Mouse (Mus musculus) left cerebral cortex, adult 18-20 months (tissue): ENCODE measurements around the gene Klhl29. TPM values are rescaled to one million over a fixed set of nuclear protein-coding genes. Genes with fewer than 3 reads are reported as not detected.
A peak's percentile ranks its signal among the peaks of the same experiment; 100 is the strongest.

Experiments
- DNase-seq, 2 experiments: peaks; one replicate each; pipeline ENCODE4 v3.0.0; 2021 to 2022; ENCODE audit warnings: low spot score in 2 of 2, mixed read lengths in 1 of 2
- total RNA-seq, 2 experiments: library from RNA; stranded (reverse); gene quantifications; 2 replicates each; pipeline ENCODE4 v1.2.3; 2021

The Klhl29 gene
- total RNA-seq, 2 experiments from 2014 or later = 34.2 to 39.1 TPM

- DNase-seq = no peak
Measured at GRCm38 (mm10) chr12:5226676-5227654, 148.5 kb downstream of the Klhl29 start.

- DNase-seq = no peak
Measured at GRCm38 (mm10) chr12:5223595-5223994, 151.9 kb downstream of the Klhl29 start.

- no peak for DNase-seq
Measured at GRCm38 (mm10) chr12:5222439-5223202, 152.9 kb downstream of the Klhl29 start.

GRCm38 (mm10) chr12:5219913-5220575, 155.4 kb downstream of the Klhl29 start:
- DNase-seq = no peak

- DNase-seq = no peak
Measured at GRCm38 (mm10) chr12:5215836-5216747, 159.4 kb downstream of the Klhl29 start.

- DNase-seq = no peak
Measured at GRCm38 (mm10) chr12:5214266-5214665, 161.2 kb downstream of the Klhl29 start.

- peak; percentile 53 to 66 for DNase-seq
Measured at GRCm38 (mm10) chr12:5213339-5214104, 162.0 kb downstream of the Klhl29 start.

GRCm38 (mm10) chr12:5211884-5212283, 163.6 kb downstream of the Klhl29 start:
- no peak for DNase-seq

- peak; percentile 76 to 82 for DNase-seq
Measured at GRCm38 (mm10) chr12:5210786-5211185, 164.7 kb downstream of the Klhl29 start.

GRCm38 (mm10) chr12:5207941-5208905, 167.3 kb downstream of the Klhl29 start:
- no peak for DNase-seq

- no peak for DNase-seq
Measured at GRCm38 (mm10) chr12:5207172-5207571, 168.3 kb downstream of the Klhl29 start.

GRCm38 (mm10) chr12:5204071-5204840, 171.2 kb downstream of the Klhl29 start:
- DNase-seq = no peak

- DNase-seq = no peak
Measured at GRCm38 (mm10) chr12:5203385-5203784, 172.1 kb downstream of the Klhl29 start.

- DNase-seq = no peak
Measured at GRCm38 (mm10) chr12:5198254-5198653, 177.2 kb downstream of the Klhl29 start.

- no peak for DNase-seq
Measured at GRCm38 (mm10) chr12:5194176-5194575, 181.3 kb downstream of the Klhl29 start.

GRCm38 (mm10) chr12:5192380-5192718, 183.1 kb downstream of the Klhl29 start:
- DNase-seq = no peak

- DNase-seq = no peak
Measured at GRCm38 (mm10) chr12:5191628-5192379, 183.7 kb downstream of the Klhl29 start.
